Mouse (Mus musculus): ENCODE data around the gene Thpo. TPM values are rescaled to one million over a fixed set of nuclear protein-coding genes. Genes with fewer than 3 reads are reported as not detected.

Gene Thpo
- polyA plus RNA-seq, 1 experiment from 2014 or later, result 1.2 TPM

GRCm38 (mm10) chr16:20722736-20723135 lies 11.6 kb downstream of the Thpo start:
- peaks cover 8% of the 10 kb centered on the region for H3K4me1 ChIP-seq
- peaks cover 35% of the 10 kb centered on the region for H3K36me3 ChIP-seq
- no peak overlapping the region for H3K4me3 ChIP-seq (replicated peaks)
- ATAC-seq (replicated peaks; ENCODE audit: low FRiP score), result no peak
- WGBS, result 53% methylated on average over 4 of the region's 4 CpGs
- no peak overlapping the region for H3K9ac ChIP-seq
- H3K4me2 ChIP-seq, result no peak overlapping the region
- H3K27ac ChIP-seq, result no peak overlapping the region
- H3K9me3 ChIP-seq (replicated peaks), result no peaks in the 10 kb centered on the region
- H3K27me3 ChIP-seq, result no peaks in the 10 kb centered on the region

GRCm38 (mm10) chr16:20721808-20722207 lies 12.5 kb downstream of the Thpo start:
- 86% methylated on average over 10 of the region's 10 CpGs for WGBS
- H3K27me3 ChIP-seq, result no peaks in the 10 kb centered on the region

GRCm38 (mm10) chr16:20717978-20718670 lies 16.2 kb downstream of the Thpo start:
- Histone ChIP-seq H3K4me3 (replicated peaks) (peak overlapping the region; percentile 76), H3K36me3 (peaks cover 39% of the 10 kb centered on the region), H3K4me2 (peak overlapping the region; percentile 85), H3K9me3 (replicated peaks) (no peaks in the 10 kb centered on the region), H3K27ac (peak overlapping the region; percentile 99), H3K27me3 (no peaks in the 10 kb centered on the region), H3K4me1 (peaks cover 44% of the 10 kb centered on the region), H3K9ac (peak overlapping the region; percentile 77)
- WGBS, result under 1% methylated on average over 18 of the region's 18 CpGs
- peak; percentile 15 for ATAC-seq (replicated peaks; ENCODE audit: low FRiP score)

More at GRCm38 (mm10) chr16:20721808-20722207, 12.5 kb downstream of the Thpo start:
- Histone ChIP-seq H3K27ac (no peak overlapping the region), H3K4me3 (replicated peaks) (no peak overlapping the region), H3K36me3 (peaks cover 35% of the 10 kb centered on the region), H3K4me2 (no peak overlapping the region), H3K4me1 (peaks cover 13% of the 10 kb centered on the region), H3K9me3 (replicated peaks) (no peaks in the 10 kb centered on the region), H3K9ac (no peak overlapping the region)
- no peak for ATAC-seq (replicated peaks; ENCODE audit: low FRiP score)

- peak; percentile 82 for ATAC-seq (replicated peaks; ENCODE audit: low FRiP score)
- peak within 1 kb of the TSS; percentile 76 for H3K4me3 ChIP-seq (replicated peaks)
- no peaks in the 10 kb centered on the region for H3K27me3 ChIP-seq
- H3K27ac ChIP-seq, result peak within 1 kb of the TSS; percentile 99
- peaks cover 42% of the 10 kb centered on the region for H3K36me3 ChIP-seq
- no peaks in the 10 kb centered on the region for H3K9me3 ChIP-seq (replicated peaks)
- H3K9ac ChIP-seq, result peak within 1 kb of the TSS; percentile 77
- H3K4me1 ChIP-seq, result peaks cover 42% of the 10 kb centered on the region
- WGBS, result under 1% methylated on average over 61 of the region's 62 CpGs
- H3K4me2 ChIP-seq, result peak within 1 kb of the TSS; percentile 85
Observed at GRCm38 (mm10) chr16:20717181-20717977, 16.9 kb downstream of the Thpo start, which contains the start of the genes Polr2h and Clcn2. Polr2h (plus strand) TSS chr16:20717665. Clcn2 (minus strand) TSS chr16:20717746.

GRCm38 (mm10) chr16:20716841-20717180 lies 17.5 kb downstream of the Thpo start:
- H3K4me3 ChIP-seq (replicated peaks), result peak overlapping the region; percentile 76
- H3K4me1 ChIP-seq, result peaks cover 42% of the 10 kb centered on the region
- H3K27me3 ChIP-seq, result no peaks in the 10 kb centered on the region
- peak overlapping the region; percentile 85 for H3K4me2 ChIP-seq
- WGBS, result under 1% methylated on average over 8 of the region's 8 CpGs
- H3K36me3 ChIP-seq, result peaks cover 42% of the 10 kb centered on the region
- no peak for ATAC-seq (replicated peaks; ENCODE audit: low FRiP score)
- H3K9ac ChIP-seq, result peak overlapping the region; percentile 77
- H3K9me3 ChIP-seq (replicated peaks), result no peaks in the 10 kb centered on the region
- H3K27ac ChIP-seq, result peak overlapping the region; percentile 99

GRCm38 (mm10) chr16:20715976-20716840 lies 18.1 kb downstream of the Thpo start:
- peaks cover 42% of the 10 kb centered on the region for H3K36me3 ChIP-seq
- under 1% methylated on average over 68 of the region's 68 CpGs for WGBS
- no peaks in the 10 kb centered on the region for H3K9me3 ChIP-seq (replicated peaks)
- peak overlapping the region; percentile 77 for H3K9ac ChIP-seq
- peak overlapping the region; percentile 85 for H3K4me2 ChIP-seq
- peak overlapping the region; percentile 76 for H3K4me3 ChIP-seq (replicated peaks)
- peak overlapping the region; percentile 99 for H3K27ac ChIP-seq
- H3K27me3 ChIP-seq, result no peaks in the 10 kb centered on the region
- ATAC-seq (replicated peaks; ENCODE audit: low FRiP score), result peak; percentile 90
- peaks cover 42% of the 10 kb centered on the region for H3K4me1 ChIP-seq

GRCm38 (mm10) chr16:20715566-20715965 lies 18.7 kb downstream of the Thpo start:
- WGBS, result 1% methylated on average over 12 of the region's 12 CpGs
- no peak for ATAC-seq (replicated peaks; ENCODE audit: low FRiP score)
- Histone ChIP-seq H3K27me3 (no peaks in the 10 kb centered on the region), H3K36me3 (peaks cover 41% of the 10 kb centered on the region), H3K27ac (peak overlapping the region; percentile 99), H3K9me3 (replicated peaks) (no peaks in the 10 kb centered on the region), H3K4me1 (peaks cover 42% of the 10 kb centered on the region), H3K4me2 (peak overlapping the region; percentile 85), H3K4me3 (replicated peaks) (peak overlapping the region; percentile 76), H3K9ac (peak overlapping the region; percentile 77)

- Histone ChIP-seq H3K36me3 (peaks cover 41% of the 10 kb centered on the region), H3K4me3 (replicated peaks) (peak overlapping the region; percentile 76), H3K4me2 (peak overlapping the region; percentile 85), H3K4me1 (peaks cover 42% of the 10 kb centered on the region), H3K27ac (no peak overlapping the region), H3K9me3 (replicated peaks) (no peaks in the 10 kb centered on the region), H3K27me3 (no peaks in the 10 kb centered on the region), H3K9ac (peak overlapping the region; percentile 77)
- WGBS, result 61% methylated on average over 2 of the region's 2 CpGs
- no peak for ATAC-seq (replicated peaks; ENCODE audit: low FRiP score)
Observed at GRCm38 (mm10) chr16:20715161-20715560, 19.1 kb downstream of the Thpo start.

- Histone ChIP-seq H3K36me3 (peaks cover 37% of the 10 kb centered on the region), H3K9ac (peak overlapping the region; percentile 29), H3K27ac (no peak overlapping the region), H3K9me3 (replicated peaks) (no peaks in the 10 kb centered on the region), H3K4me1 (peaks cover 42% of the 10 kb centered on the region), H3K4me2 (peak overlapping the region; percentile 85), H3K4me3 (replicated peaks) (peak overlapping the region; percentile 76), H3K27me3 (no peaks in the 10 kb centered on the region)
- no peak for ATAC-seq (replicated peaks; ENCODE audit: low FRiP score)
- 35% methylated on average over 11 of the region's 11 CpGs for WGBS
Observed at GRCm38 (mm10) chr16:20714307-20715080, 19.8 kb downstream of the Thpo start.

GRCm38 (mm10) chr16:20712889-20713288 lies 21.4 kb downstream of the Thpo start:
- Histone ChIP-seq H3K9ac (no peak overlapping the region), H3K4me3 (replicated peaks) (no peak overlapping the region), H3K4me2 (no peak overlapping the region), H3K27ac (no peak overlapping the region), H3K36me3 (peaks cover 50% of the 10 kb centered on the region), H3K4me1 (peaks cover 36% of the 10 kb centered on the region), H3K27me3 (no peaks in the 10 kb centered on the region), H3K9me3 (replicated peaks) (no peaks in the 10 kb centered on the region)
- no peak for ATAC-seq (replicated peaks; ENCODE audit: low FRiP score)
- WGBS, result 86% methylated on average over 7 of the region's 7 CpGs

GRCm38 (mm10) chr16:20712190-20712589 lies 22.1 kb downstream of the Thpo start:
- H3K4me2 ChIP-seq, result no peak overlapping the region
- 85% methylated on average over 9 of the region's 9 CpGs for WGBS
- H3K27me3 ChIP-seq, result no peaks in the 10 kb centered on the region
- H3K36me3 ChIP-seq, result peaks cover 57% of the 10 kb centered on the region
- no peaks in the 10 kb centered on the region for H3K9me3 ChIP-seq (replicated peaks)
- H3K9ac ChIP-seq, result no peak overlapping the region
- H3K4me3 ChIP-seq (replicated peaks), result no peak overlapping the region
- ATAC-seq (replicated peaks; ENCODE audit: low FRiP score), result no peak
- no peak overlapping the region for H3K27ac ChIP-seq
- peaks cover 35% of the 10 kb centered on the region for H3K4me1 ChIP-seq

Measured in kidney, embryonic 15.5 days (tissue).